Mouse (Mus musculus) G1E (cell line): ENCODE data around the gene Grip1.

Experiments used
- CTCF ChIP-seq: IDR thresholded peaks from 2 replicates; pipeline ENCODE4 v1.5.1; 2012; ENCODE audit warnings: low read depth, low read length, inconsistent platforms, mixed read lengths
- GATA1 ChIP-seq: IDR thresholded peaks from 2 replicates; pipeline ENCODE4 v1.6.1; 2012; ENCODE audit warnings: borderline replicate concordance, low read length, inconsistent platforms, mixed read lengths
- TAL1 ChIP-seq: conservative IDR thresholded peaks from 2 replicates; pipeline ENCODE4 v1.6.1; 2012; ENCODE audit warnings: low read depth, low read length, inconsistent platforms, mixed read lengths

DNA sequence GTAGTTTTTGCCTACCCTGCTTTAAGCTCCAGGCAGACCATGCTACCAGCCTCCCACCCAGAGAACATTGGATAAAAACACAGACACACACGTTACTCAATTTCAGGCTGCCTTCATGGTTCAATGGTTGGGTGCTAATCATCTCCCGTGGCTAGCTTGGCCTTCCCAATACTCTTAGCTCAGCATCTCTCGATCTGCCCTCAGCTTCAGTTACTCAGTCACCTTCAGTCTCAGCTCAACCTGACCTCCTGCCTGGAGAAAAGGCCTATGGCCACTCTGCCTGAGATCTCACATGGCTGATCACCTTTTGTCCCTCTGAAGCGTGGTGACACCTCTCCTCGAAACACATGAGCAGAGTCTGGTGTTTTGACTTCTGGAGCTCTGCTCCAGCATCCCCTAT is 379.7 kb downstream of the Grip1 start:
- TF ChIP-seq CTCF (no peak), GATA1 (no peak), TAL1 (no peak)
